Mouse (Mus musculus) thymus, adult 2 months (tissue): ENCODE results near the gene Rreb1. TPM values are rescaled to one million over a fixed set of nuclear protein-coding genes. Genes with fewer than 3 reads are reported as not detected.

Experiments used
- DNase-seq: peaks from one replicate; pipeline ENCODE4 v3.0.0; 2021
- H3K27ac ChIP-seq: fragments of 200-500 bp; 2 replicates; pipeline ENCODE4 v1.5.1; 2012; ENCODE audit warnings: low read length, control low read depth; ENCODE audit not compliant: control insufficient read depth, insufficient read depth
- H3K27me3 ChIP-seq: fragments of 200-500 bp; 2 replicates; pipeline ENCODE4 v1.6.1; 2012; ENCODE audit warnings: mild to moderate bottlenecking, low read length, moderate library complexity, mixed read lengths; ENCODE audit not compliant: control insufficient read depth, insufficient read depth
- H3K36me3 ChIP-seq: fragments of 200-500 bp; 2 replicates; pipeline ENCODE4 v1.6.1; 2012; ENCODE audit warnings: mild to moderate bottlenecking, low read length, moderate library complexity; ENCODE audit not compliant: control insufficient read depth, insufficient read depth
- H3K4me1 ChIP-seq: fragments of 200-500 bp; replicated peaks from 2 replicates; pipeline ENCODE4 v1.6.1; 2012; ENCODE audit warnings: low read length; ENCODE audit not compliant: control insufficient read depth, insufficient read depth
- H3K4me3 ChIP-seq: fragments of 200-500 bp; 2 replicates; pipeline ENCODE4 v1.5.1; 2012; ENCODE audit warnings: mild to moderate bottlenecking, low read length, control low read depth, moderate library complexity; ENCODE audit not compliant: control insufficient read depth, insufficient read depth
- CTCF ChIP-seq: fragments of 200-500 bp; IDR thresholded peaks from 2 replicates; pipeline ENCODE4 v1.5.1; 2012; ENCODE audit warnings: mild to moderate bottlenecking, control low read depth, low read length, moderate library complexity, borderline replicate concordance; ENCODE audit not compliant: control insufficient read depth, poor library complexity, insufficient read depth; ENCODE audit errors: extremely low read depth
- POLR2A ChIP-seq: fragments of 200-500 bp; IDR thresholded peaks from 2 replicates; pipeline ENCODE4 v1.6.1; 2012; ENCODE audit warnings: mild to moderate bottlenecking, low read length, control low read depth, moderate library complexity; ENCODE audit not compliant: control insufficient read depth, poor library complexity, insufficient read depth; ENCODE audit errors: extremely low read depth
- WGBS: fragments of 180-500 bp; shearing (Covaris S2); methylation state at CpG from one replicate; pipeline ENCODE4 v1.1.7; 2018; 5-methylcytosine and 5-hydroxymethylcytosine counted together
- polyA plus RNA-seq: library from polyadenylated mRNA; depleted of rRNA; stranded (reverse); fragments of >200 nt; gene quantifications from 2 replicates; pipeline ENCODE4 v1.2.3, GENCODE M21; 2012

Rreb1 gene
- polyA plus RNA-seq, 1 experiment: 37.5 TPM

- no peak for TF ChIP-seq CTCF
- TF ChIP-seq POLR2A: no peak
- Histone ChIP-seq H3K27me3 (no peaks in the 10 kb centered on the region), H3K4me1 (peaks cover 29% of the 10 kb centered on the region), H3K27ac (no peak overlapping the region), H3K36me3 (no peaks in the 10 kb centered on the region), H3K4me3 (no peak overlapping the region)
- WGBS: 93% methylated on average over 5 of the region's 5 CpGs
- DNase-seq: no peak
Measured at GRCm38 (mm10) chr13:37804023-37804422, 25.8 kb downstream of the Rreb1 start.

- no peak overlapping the region for H3K27ac ChIP-seq
- TF ChIP-seq CTCF (no peak), POLR2A (no peak)
- no peaks in the 10 kb centered on the region for H3K27me3 ChIP-seq
- H3K36me3 ChIP-seq: no peaks in the 10 kb centered on the region
- no peak for DNase-seq
- no peak overlapping the region for H3K4me3 ChIP-seq
- H3K4me1 ChIP-seq: peaks cover 6% of the 10 kb centered on the region
- WGBS: 95% methylated on average over 9 of the region's 9 CpGs
Measured at GRCm38 (mm10) chr13:37815001-37815400, 36.8 kb downstream of the Rreb1 start.

- H3K4me3 ChIP-seq: no peak overlapping the region
- no peak for DNase-seq
- H3K4me1 ChIP-seq: peaks cover 13% of the 10 kb centered on the region
- no peak for TF ChIP-seq POLR2A
- TF ChIP-seq CTCF: no peak
- H3K36me3 ChIP-seq: no peaks in the 10 kb centered on the region
- no peak overlapping the region for H3K27ac ChIP-seq
- no peaks in the 10 kb centered on the region for H3K27me3 ChIP-seq
- WGBS: 99% methylated on average over 5 of the region's 5 CpGs
Measured at GRCm38 (mm10) chr13:37816736-37817135, 38.5 kb downstream of the Rreb1 start.

- 12% methylated on average over 4 of the region's 4 CpGs for WGBS
- H3K27ac ChIP-seq: no peak overlapping the region
- H3K4me3 ChIP-seq: no peak overlapping the region
Measured at GRCm38 (mm10) chr13:37821413-37821812, 43.2 kb downstream of the Rreb1 start.

GRCm38 (mm10) chr13:37824331-37824920, 46.2 kb downstream of the Rreb1 start:
- TF ChIP-seq POLR2A (no peak), CTCF (no peak)
- Histone ChIP-seq H3K4me1 (peaks cover 16% of the 10 kb centered on the region), H3K4me3 (no peak overlapping the region), H3K27me3 (no peaks in the 10 kb centered on the region), H3K27ac (no peak overlapping the region), H3K36me3 (no peaks in the 10 kb centered on the region)
- DNase-seq: no peak
- 56% methylated on average over 4 of the region's 4 CpGs for WGBS

More at GRCm38 (mm10) chr13:37821413-37821812, 43.2 kb downstream of the Rreb1 start:
- Histone ChIP-seq H3K27me3 (no peaks in the 10 kb centered on the region), H3K4me1 (peaks cover 18% of the 10 kb centered on the region), H3K36me3 (no peaks in the 10 kb centered on the region)
- TF ChIP-seq CTCF: 0 out of 2 replicates have a peak, but pooled peaks have one; percentile 35
- TF ChIP-seq POLR2A: no peak
- DNase-seq: no peak

- Histone ChIP-seq H3K27me3 (no peaks in the 10 kb centered on the region), H3K36me3 (no peaks in the 10 kb centered on the region), H3K4me3 (peak overlapping the region; percentile 91), H3K4me1 (peaks cover 16% of the 10 kb centered on the region), H3K27ac (no peak overlapping the region; the same call in 1 of the 2 replicates)
- 3% methylated on average over 27 of the region's 27 CpGs for WGBS
- peak; percentile 67 for DNase-seq
- TF ChIP-seq CTCF: no peak
- TF ChIP-seq POLR2A: no peak
Measured at GRCm38 (mm10) chr13:37824956-37825645, 46.9 kb downstream of the Rreb1 start.
